Mouse (Mus musculus): ENCODE data around the gene Hyou1. TPM values are rescaled to one million over a fixed set of nuclear protein-coding genes. Genes with fewer than 3 reads are reported as not detected.

Hyou1 gene
- polyA plus RNA-seq, 1 experiment from 2014 or later = 35.6 TPM

DNA sequence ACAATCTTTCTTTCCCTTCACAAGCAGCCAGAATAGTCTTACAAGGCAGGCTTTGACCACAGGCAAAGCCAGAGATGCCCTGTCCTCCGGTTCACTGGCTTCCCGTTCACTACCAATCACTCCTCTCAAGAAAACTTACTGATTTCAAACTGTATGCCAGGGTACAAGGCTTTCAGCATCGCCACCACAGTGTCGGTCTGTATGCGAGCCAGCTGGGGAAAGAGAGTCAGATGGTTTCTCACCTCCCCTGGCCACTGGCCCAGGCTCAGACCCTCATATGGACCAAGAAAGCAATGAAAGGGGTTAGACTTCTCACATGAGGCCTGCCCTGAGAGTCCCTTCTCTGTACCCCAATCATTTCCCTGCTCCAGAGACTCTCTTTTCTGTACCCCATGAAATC lies 37.8 kb upstream of the Hyou1 start:
- Histone ChIP-seq H3K27me3 (no peaks in the 10 kb centered on the region), H3K4me2 (replicated peaks) (no peak overlapping the region), H3K9ac (no peak overlapping the region), H3K36me3 (peaks cover 38% of the 10 kb centered on the region), H3K9me3 (no peaks in the 10 kb centered on the region), H3K4me3 (no peak overlapping the region), H3K27ac (no peak overlapping the region), H3K4me1 (peaks cover 27% of the 10 kb centered on the region)
- ATAC-seq (ENCODE audit: insufficient number of reproducible peaks, insufficient read depth, low FRiP score, low TSS enrichment) = no peak
- WGBS = 91% methylated on average over 5 of the region's 5 CpGs

DNA sequence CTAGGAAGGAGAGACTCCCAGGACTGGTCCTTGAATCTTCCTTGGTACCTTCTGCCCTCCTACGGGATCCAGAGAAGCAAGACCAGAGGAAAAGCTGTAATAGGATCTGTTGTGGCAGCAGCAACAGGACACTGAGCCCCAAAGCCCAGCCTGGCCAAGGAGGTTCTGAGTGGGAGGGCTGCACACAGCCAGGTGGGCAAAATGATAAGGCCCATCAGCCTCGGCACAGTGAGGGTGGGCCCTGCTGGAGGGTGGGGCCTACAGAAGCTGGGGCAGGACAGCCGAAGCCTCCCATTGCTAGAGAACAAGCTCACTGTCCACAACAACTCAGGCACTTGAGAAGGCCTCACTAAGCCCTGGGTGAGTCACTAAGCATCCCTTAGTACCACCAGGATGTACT lies 37.1 kb upstream of the Hyou1 start:
- 0 out of 2 replicates have a peak overlapping the region, but pooled peaks have one; percentile 81 for H3K4me2 ChIP-seq (replicated peaks)
- no peaks in the 10 kb centered on the region for H3K9me3 ChIP-seq
- H3K36me3 ChIP-seq = peaks cover 39% of the 10 kb centered on the region
- WGBS = 74% methylated on average over 3 of the region's 3 CpGs
- ATAC-seq (ENCODE audit: insufficient number of reproducible peaks, insufficient read depth, low FRiP score, low TSS enrichment) = no peak
- no peak overlapping the region for H3K27ac ChIP-seq
- no peaks in the 10 kb centered on the region for H3K27me3 ChIP-seq
- peaks cover 20% of the 10 kb centered on the region for H3K4me1 ChIP-seq
- no peak overlapping the region for H3K4me3 ChIP-seq
- H3K9ac ChIP-seq = no peak overlapping the region

DNA sequence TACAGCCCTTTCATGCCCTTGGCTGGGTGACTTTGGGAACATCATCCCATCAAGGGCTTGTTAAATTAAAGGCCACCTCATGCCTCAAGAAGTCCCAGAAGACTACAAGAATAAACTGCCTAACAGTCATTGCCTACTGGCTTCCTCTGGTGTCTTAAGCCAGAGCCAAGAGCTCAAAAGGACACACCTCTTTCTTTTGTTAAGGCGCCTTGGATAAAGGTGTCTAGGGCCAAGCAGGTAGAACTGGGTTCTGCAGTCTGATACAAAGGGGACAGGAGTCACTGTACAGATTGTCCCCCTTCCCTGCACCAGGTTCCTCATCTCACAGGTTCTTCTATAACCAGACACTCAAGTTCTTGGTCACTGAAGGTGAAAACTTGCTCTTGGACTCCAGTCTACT lies 36.7 kb upstream of the Hyou1 start:
- 87% methylated on average over 1 of the region's 1 CpGs for WGBS
- Histone ChIP-seq H3K27ac (0 out of 2 replicates have a peak overlapping the region, but pooled peaks have one; percentile 97), H3K36me3 (peaks cover 39% of the 10 kb centered on the region), H3K9me3 (no peaks in the 10 kb centered on the region), H3K9ac (peak overlapping the region; percentile 84; the same call in 1 of the 2 replicates), H3K27me3 (no peaks in the 10 kb centered on the region), H3K4me1 (peaks cover 16% of the 10 kb centered on the region), H3K4me3 (peak overlapping the region; percentile 81), H3K4me2 (replicated peaks) (peak overlapping the region; percentile 81)
- ATAC-seq (ENCODE audit: insufficient number of reproducible peaks, insufficient read depth, low FRiP score, low TSS enrichment) = no peak

DNA sequence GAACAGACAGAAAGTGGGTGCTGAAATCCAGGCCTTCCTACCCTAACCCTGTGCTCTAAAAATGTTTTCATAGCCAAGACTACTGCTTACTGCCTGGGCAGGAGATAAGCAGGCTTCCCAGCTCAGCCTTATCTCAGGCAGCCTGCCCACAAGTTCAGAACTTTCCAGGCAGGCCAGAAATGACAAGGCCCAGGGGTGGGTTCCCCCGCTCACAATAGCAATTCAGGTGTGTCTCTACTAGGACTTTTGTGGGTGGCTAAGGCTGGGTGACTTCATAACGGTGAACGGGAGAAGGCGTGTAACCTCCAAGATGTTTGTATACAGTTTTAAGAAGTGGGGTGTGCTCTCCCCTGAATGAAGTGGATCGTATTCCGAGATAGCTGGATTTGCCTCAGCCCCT lies 36.0 kb upstream of the Hyou1 start:
- no peak; the same call in 1 of the 2 replicates for ATAC-seq (ENCODE audit: insufficient number of reproducible peaks, insufficient read depth, low FRiP score, low TSS enrichment)
- H3K4me3 ChIP-seq = peak overlapping the region; percentile 81
- H3K9ac ChIP-seq = peak overlapping the region; percentile 84
- peaks cover 13% of the 10 kb centered on the region for H3K4me1 ChIP-seq
- peaks cover 41% of the 10 kb centered on the region for H3K36me3 ChIP-seq
- H3K9me3 ChIP-seq = no peaks in the 10 kb centered on the region
- peak overlapping the region; percentile 97 for H3K27ac ChIP-seq
- H3K4me2 ChIP-seq (replicated peaks) = peak overlapping the region; percentile 81
- 11% methylated on average over 6 of the region's 6 CpGs for WGBS
- H3K27me3 ChIP-seq = no peaks in the 10 kb centered on the region

DNA sequence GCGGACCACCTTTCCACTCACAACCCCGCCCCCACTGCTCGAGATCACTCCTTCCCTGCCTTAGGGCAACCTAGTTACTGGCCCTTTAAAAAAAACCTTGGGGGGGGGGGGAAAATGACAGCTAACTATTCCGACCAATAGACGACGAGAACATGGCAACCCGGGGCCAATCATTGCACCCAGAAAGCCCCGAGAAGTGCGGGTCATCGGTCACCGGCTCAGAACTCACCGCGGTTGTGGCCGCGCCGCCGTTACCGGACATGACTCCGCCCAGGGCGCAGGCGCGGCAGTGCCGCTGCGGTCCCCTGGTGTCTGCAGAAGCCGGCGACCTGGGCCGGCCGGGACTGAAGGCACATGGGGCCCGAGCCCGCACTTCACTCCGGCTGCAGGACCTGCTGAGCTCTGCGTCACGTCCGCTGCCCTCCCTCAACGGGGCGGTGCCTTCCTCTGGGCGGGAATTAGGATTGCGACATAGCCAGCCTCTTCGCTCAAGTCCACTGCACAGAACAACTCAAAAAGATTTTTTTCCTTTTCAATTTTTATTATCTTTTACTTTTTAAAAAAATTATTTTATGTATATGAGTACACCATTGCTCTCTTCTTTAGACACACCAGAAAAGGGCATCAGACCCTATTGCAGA lies 35.4 kb upstream of the Hyou1 start, which contains the start of gene Hmbs:
Gene Hmbs, minus strand, starts transcription at position 448 of the 641 bp plus-strand sequence.
- Histone ChIP-seq H3K36me3 (peaks cover 43% of the 10 kb centered on the region), H3K27me3 (no peaks in the 10 kb centered on the region), H3K4me3 (peak within 1 kb of the TSS; percentile 81), H3K27ac (peak within 1 kb of the TSS; percentile 97), H3K9ac (peak within 1 kb of the TSS; percentile 84), H3K4me2 (replicated peaks) (peak within 1 kb of the TSS; percentile 81), H3K4me1 (peaks cover 13% of the 10 kb centered on the region), H3K9me3 (no peaks in the 10 kb centered on the region)
- under 1% methylated on average over 39 of the region's 39 CpGs for WGBS
- ATAC-seq (ENCODE audit: insufficient number of reproducible peaks, insufficient read depth, low FRiP score, low TSS enrichment) = peak; percentile 93

DNA sequence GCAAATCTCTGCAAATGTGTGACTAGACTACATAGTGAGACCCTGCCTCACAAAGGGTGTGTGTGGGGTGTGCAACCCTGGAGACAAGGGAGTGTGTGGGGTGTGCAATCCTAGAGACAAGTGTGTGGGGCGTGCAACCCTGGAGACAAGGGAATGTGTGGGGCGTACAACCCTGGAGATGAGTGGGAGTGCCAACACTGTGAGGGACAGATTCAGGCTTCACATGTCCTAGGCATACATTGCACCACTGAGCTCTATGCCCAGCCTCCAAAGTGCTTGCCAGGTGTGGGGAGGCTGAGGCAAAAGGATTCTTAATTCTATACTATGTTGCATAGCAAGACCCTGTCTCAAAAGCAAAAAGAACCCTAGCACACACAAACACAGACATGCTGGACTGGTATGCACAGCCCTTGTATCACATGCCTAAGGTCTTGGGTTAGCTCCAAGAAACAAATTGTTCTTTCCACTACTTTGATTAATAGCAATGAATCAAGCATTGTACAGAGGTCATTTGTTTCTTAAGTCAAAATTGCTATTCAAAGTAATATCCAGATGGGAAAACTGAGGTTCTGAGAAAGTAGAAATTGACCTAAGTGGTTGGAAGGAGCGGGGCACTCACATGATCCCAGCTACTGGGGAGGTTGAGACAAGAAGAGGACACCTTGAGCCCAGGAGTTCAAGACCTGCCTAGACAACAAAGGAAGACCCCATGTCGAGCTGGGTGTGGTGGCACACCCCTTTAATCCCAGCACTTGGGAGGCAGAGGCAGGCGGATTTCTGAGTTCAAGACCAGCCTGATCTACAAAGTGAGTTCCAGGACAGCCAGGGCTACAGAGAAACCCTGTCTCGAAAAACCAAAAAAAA lies 33.5 kb upstream of the Hyou1 start:
- Histone ChIP-seq H3K9me3 (no peaks in the 10 kb centered on the region), H3K4me2 (replicated peaks) (no peak overlapping the region), H3K27me3 (no peaks in the 10 kb centered on the region), H3K4me1 (peaks cover 13% of the 10 kb centered on the region), H3K9ac (no peak overlapping the region), H3K27ac (no peak overlapping the region), H3K36me3 (peaks cover 48% of the 10 kb centered on the region), H3K4me3 (no peak overlapping the region)
- no peak for ATAC-seq (ENCODE audit: insufficient number of reproducible peaks, insufficient read depth, low FRiP score, low TSS enrichment)
- 89% methylated on average over 6 of the region's 6 CpGs for WGBS

DNA sequence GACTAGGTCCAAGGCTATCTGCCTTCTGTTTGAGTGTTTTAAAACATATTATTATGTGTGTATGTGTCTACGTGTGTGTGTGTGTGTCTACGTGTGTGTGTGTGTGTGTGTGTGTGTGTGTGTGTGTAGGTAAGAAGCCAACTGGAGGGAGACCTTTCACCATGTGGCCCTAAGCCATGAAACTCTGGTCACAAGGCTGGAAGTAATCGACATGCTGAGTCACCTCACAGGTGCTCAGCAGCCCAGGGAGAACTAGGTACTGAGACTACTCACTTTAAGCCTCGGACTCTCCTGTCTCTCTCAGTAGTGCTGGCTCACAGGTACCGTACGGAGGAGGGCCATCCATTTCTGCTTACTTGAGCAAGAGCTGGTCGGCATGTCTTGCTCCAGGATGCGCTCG lies 32.1 kb upstream of the Hyou1 start:
- Histone ChIP-seq H3K4me2 (replicated peaks) (no peak overlapping the region), H3K9ac (no peak overlapping the region), H3K36me3 (peaks cover 58% of the 10 kb centered on the region), H3K9me3 (no peaks in the 10 kb centered on the region), H3K4me1 (peaks cover 13% of the 10 kb centered on the region), H3K27ac (no peak overlapping the region), H3K4me3 (no peak overlapping the region), H3K27me3 (no peaks in the 10 kb centered on the region)
- 93% methylated on average over 9 of the region's 9 CpGs for WGBS
- no peak for ATAC-seq (ENCODE audit: insufficient number of reproducible peaks, insufficient read depth, low FRiP score, low TSS enrichment)

DNA sequence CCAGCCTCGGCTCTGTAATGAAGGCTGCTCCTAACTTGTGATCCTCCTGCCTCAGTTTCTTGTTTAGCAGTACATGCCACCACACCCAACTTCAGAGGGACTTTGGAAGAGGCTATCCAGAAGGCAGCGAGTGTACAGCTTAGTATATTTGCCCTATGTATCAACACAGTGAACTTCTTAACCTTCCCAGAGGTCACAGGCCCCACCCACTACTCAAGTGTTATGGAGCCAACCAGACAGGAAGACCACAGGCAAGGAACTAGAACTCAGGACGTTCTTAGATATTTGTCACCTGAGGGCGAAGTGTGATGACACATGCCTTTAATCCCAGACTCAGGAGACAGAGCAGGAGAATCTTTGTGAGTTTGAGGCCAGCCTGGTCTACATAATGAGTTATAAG lies 31.7 kb upstream of the Hyou1 start:
- no peak overlapping the region for H3K9ac ChIP-seq
- 81% methylated on average over 4 of the region's 4 CpGs for WGBS
- peaks cover 63% of the 10 kb centered on the region for H3K36me3 ChIP-seq
- H3K4me1 ChIP-seq = peaks cover 11% of the 10 kb centered on the region
- H3K27ac ChIP-seq = no peak overlapping the region
- no peaks in the 10 kb centered on the region for H3K9me3 ChIP-seq
- no peak overlapping the region for H3K4me2 ChIP-seq (replicated peaks)
- no peak overlapping the region for H3K4me3 ChIP-seq
- H3K27me3 ChIP-seq = no peaks in the 10 kb centered on the region
- no peak for ATAC-seq (ENCODE audit: insufficient number of reproducible peaks, insufficient read depth, low FRiP score, low TSS enrichment)

DNA sequence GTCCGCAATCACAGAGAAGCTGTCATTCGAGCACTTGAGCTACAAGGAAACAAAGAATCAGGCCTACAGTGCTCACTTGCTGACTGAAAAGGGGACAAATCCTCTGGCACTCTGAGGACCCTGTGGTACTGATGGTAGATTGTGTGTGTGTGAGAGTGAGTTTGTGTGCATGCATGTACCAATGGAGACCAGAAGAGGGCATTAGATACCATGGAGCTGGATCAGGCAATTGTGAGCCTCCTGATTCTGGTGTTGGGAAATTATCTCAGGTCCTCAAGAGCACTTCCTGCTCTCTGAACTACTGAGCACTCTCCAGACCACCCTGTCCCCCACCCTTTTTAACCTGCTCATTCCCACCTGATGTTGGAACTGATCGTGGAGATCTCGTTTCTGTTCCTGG lies 30.7 kb upstream of the Hyou1 start:
- ATAC-seq (ENCODE audit: insufficient number of reproducible peaks, insufficient read depth, low FRiP score, low TSS enrichment) = no peak
- Histone ChIP-seq H3K9ac (no peak overlapping the region), H3K4me2 (replicated peaks) (no peak overlapping the region), H3K4me1 (peaks cover 4% of the 10 kb centered on the region; the same call in 1 of the 2 replicates), H3K36me3 (peaks cover 72% of the 10 kb centered on the region), H3K9me3 (no peaks in the 10 kb centered on the region), H3K27me3 (no peaks in the 10 kb centered on the region), H3K4me3 (no peak overlapping the region), H3K27ac (no peak overlapping the region)
- 97% methylated on average over 4 of the region's 4 CpGs for WGBS

DNA sequence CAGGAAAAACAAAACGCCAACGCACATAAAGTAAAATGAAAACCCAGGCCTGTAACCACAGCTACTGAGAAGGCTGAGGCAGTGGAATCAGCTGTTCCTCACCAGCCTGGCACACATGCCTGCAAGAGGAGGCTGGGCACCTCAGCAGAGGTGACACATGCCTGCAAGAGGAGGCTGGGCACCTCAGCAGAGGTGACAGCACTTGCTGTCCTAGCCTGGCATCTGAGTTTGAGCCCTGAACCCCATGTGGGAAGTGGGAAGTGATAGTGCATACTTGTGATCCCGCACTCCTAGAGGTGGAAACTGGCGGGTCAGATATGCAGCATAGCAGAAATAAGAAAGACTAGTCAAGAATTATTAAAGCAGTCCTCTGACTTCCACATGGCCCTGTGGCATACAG lies 27.9 kb upstream of the Hyou1 start:
- Histone ChIP-seq H3K9me3 (no peaks in the 10 kb centered on the region), H3K27me3 (no peaks in the 10 kb centered on the region), H3K9ac (no peak overlapping the region), H3K27ac (no peak overlapping the region), H3K4me3 (no peak overlapping the region), H3K36me3 (peaks cover 95% of the 10 kb centered on the region), H3K4me2 (replicated peaks) (no peak overlapping the region), H3K4me1 (no peaks in the 10 kb centered on the region)
- WGBS = 93% methylated on average over 4 of the region's 4 CpGs
- no peak for ATAC-seq (ENCODE audit: insufficient number of reproducible peaks, insufficient read depth, low FRiP score, low TSS enrichment)

DNA sequence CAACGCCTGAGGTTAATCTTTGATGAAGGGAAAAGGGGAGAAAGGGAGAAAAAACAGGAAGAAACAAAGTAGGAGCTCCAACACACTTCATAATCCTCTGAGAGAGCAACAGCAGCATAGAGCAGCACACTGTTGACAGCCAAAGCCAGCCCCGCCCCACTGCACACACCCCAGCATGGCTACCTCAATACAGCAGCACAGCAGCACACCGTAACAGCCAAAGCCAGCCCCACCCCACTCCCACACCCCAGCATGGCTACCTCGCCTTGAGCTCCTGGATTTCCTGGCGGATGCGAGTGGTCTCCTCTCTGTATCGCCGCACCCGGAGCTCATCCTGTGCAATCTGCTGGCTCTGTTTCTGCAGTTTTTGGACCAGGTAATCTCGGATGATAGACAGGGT lies 27.0 kb upstream of the Hyou1 start:
- no peak overlapping the region for H3K27ac ChIP-seq
- no peak overlapping the region for H3K4me3 ChIP-seq
- H3K9ac ChIP-seq = no peak overlapping the region
- 91% methylated on average over 10 of the region's 10 CpGs for WGBS
- H3K27me3 ChIP-seq = no peaks in the 10 kb centered on the region
- H3K4me2 ChIP-seq (replicated peaks) = no peak overlapping the region
- no peaks in the 10 kb centered on the region for H3K9me3 ChIP-seq
- no peaks in the 10 kb centered on the region for H3K4me1 ChIP-seq
- peaks cover 94% of the 10 kb centered on the region for H3K36me3 ChIP-seq
- no peak for ATAC-seq (ENCODE audit: insufficient number of reproducible peaks, insufficient read depth, low FRiP score, low TSS enrichment)

DNA sequence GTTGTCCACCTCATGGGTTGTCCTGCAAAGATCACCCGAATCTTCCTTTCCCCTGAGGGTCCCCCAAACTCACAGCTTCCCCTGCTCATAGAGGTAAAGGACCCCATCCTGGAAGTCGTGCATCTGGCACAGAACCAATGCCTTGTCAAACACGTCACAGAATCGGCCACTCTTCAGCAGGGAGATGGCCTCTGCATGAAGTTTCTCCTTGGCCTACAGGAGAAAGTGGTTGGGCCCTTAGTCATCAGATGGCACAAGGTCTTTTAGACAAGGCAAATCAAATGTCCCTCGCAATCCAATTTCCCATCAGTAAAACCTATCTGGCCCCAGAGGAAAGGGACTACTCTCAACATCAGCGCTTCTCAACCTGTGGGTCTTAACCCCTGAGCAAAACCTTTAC lies 26.1 kb upstream of the Hyou1 start:
- H3K4me2 ChIP-seq (replicated peaks) = no peak overlapping the region
- H3K4me1 ChIP-seq = no peaks in the 10 kb centered on the region
- H3K9ac ChIP-seq = no peak overlapping the region
- no peak for ATAC-seq (ENCODE audit: insufficient number of reproducible peaks, insufficient read depth, low FRiP score, low TSS enrichment)
- no peaks in the 10 kb centered on the region for H3K27me3 ChIP-seq
- H3K4me3 ChIP-seq = no peak overlapping the region
- WGBS = 91% methylated on average over 6 of the region's 6 CpGs
- no peak overlapping the region for H3K27ac ChIP-seq
- peaks cover 95% of the 10 kb centered on the region for H3K36me3 ChIP-seq
- no peaks in the 10 kb centered on the region for H3K9me3 ChIP-seq
